Mouse (Mus musculus) embryonic facial prominence, embryonic 14.5 days (tissue): Measurements from ENCODE around the gene Wdtc1. TPM values are rescaled to one million over a fixed set of nuclear protein-coding genes. Genes with fewer than 3 reads are reported as not detected.

Experiments
- ATAC-seq: fragments of 200-750 bp; cut with Nextera tagmentation; 2 replicates; pipeline ENCODE4 v1.8.0; 2017; ENCODE audit warnings: low read depth, moderate number of reproducible peaks, moderate TSS enrichment
- DNase-seq: peaks from one replicate; pipeline ENCODE4 v3.0.0-alpha.2; 2015; ENCODE audit warnings: low spot score
- H3K27ac ChIP-seq: fragments of 300-500 bp; sonication (generic); replicated peaks from 2 replicates; pipeline ENCODE4 v1.5.1; 2014; ENCODE audit warnings: low read depth, mild to moderate bottlenecking, low read length, moderate library complexity
- H3K27me3 ChIP-seq: fragments of 300-500 bp; sonication (generic); replicated peaks from 2 replicates; pipeline ENCODE4 v1.6.1; 2014; ENCODE audit warnings: low read length; ENCODE audit not compliant: control insufficient read depth, insufficient read depth
- H3K36me3 ChIP-seq: fragments of 300-500 bp; sonication (generic); 2 replicates; pipeline ENCODE4 v1.6.1; 2014; ENCODE audit warnings: low read length, mixed read lengths; ENCODE audit not compliant: control insufficient read depth, insufficient read depth
- H3K4me1 ChIP-seq: fragments of 300-500 bp; sonication (generic); 2 replicates; pipeline ENCODE4 v1.6.1; 2014; ENCODE audit warnings: antibody characterized with exemption, low read length; ENCODE audit not compliant: control insufficient read depth, insufficient read depth
- H3K4me2 ChIP-seq: fragments of 300-500 bp; sonication (generic); 2 replicates; pipeline ENCODE4 v1.6.1; 2014; ENCODE audit warnings: low read depth, mild to moderate bottlenecking, low read length, moderate library complexity, mixed read lengths
- H3K4me3 ChIP-seq: fragments of 300-500 bp; sonication (generic); 2 replicates; pipeline ENCODE4 v1.5.1; 2014; ENCODE audit warnings: low read depth, mild to moderate bottlenecking, low read length
- H3K9ac ChIP-seq: fragments of 300-500 bp; sonication (generic); 2 replicates; pipeline ENCODE4 v1.6.1; 2014; ENCODE audit warnings: low read depth, mild to moderate bottlenecking, low read length, moderate library complexity, mixed read lengths
- H3K9me3 ChIP-seq: fragments of 300-500 bp; sonication (generic); 2 replicates; pipeline ENCODE4 v1.6.1; 2016; ENCODE audit warnings: low read length; ENCODE audit not compliant: control insufficient read depth
- WGBS: fragments of 180-500 bp; shearing (Covaris S2); extraction: QIAGEN DNeasy Blood & Tissue Kit; methylation state at CpG from one replicate; pipeline ENCODE4 v1.1.7; 2014; 5-methylcytosine and 5-hydroxymethylcytosine counted together
- polyA plus RNA-seq: library from polyadenylated mRNA; unstranded; fragments of >200 nt; fragmentation: Nextera tagmentation; extraction: Ambion mirVana; gene quantifications from 2 replicates; pipeline ENCODE4 v1.2.1, GENCODE M21; 2014

The Wdtc1 gene
- polyA plus RNA-seq = 17.4 and 17.6 TPM in 2 replicates

DNA sequence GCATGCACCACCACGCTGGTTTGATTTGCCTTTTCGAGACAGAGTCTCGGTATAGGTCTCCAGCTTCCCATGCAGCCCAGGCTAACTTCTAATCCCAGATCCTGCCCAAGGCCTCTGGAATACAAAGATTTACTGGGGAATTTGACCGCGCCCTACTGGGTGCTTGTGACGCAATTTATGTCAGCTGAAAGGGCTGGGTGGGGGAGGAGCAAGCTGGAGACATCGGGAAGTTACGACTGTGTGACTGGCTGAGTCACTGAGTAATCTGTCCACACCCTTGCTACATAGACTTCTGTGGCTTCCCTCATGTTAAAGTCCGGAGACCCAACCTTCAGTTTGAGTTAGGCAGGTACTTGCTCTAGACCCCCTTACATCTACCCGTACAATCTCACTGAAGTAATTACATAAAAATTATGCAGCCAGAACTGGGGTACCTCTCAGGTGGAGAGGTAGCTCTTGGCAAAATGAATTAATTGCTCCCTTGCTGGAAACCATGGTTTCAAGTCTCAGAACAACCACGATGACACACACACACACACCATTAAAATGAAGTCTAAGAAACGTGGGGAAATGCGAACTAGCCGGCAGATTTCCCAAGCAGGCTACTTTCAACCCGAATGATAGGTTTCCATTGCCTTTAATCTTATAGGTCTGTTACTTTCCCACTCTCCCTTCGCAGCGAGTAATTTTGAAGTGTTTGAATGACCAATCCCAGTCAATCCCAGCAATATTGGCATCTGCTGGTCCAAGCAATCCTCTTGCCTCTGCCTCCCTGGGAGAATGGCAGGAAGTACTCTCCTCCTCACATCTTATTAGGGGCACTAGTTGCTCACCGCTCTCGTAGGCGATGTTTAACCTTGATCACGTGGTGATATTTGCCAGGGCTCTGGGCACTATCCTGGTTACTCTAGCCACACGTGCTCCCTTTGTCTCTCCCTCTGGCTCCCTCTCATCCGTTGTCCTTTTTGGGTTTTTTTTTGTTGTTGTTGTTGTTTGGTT lies at the start of gene Wdtc1:
Gene Wdtc1 (minus strand): TSS at position 115 of the 999 bp plus-strand sequence.
- DNase-seq (no peak), ATAC-seq (no peak)
- H3K4me2 ChIP-seq = no peak within 1 kb of the TSS
- H3K27me3 ChIP-seq = no peaks in the 10 kb centered on the region
- no peak within 1 kb of the TSS for H3K27ac ChIP-seq
- 89% methylated on average over 23 of the region's 23 CpGs for WGBS
- H3K9ac ChIP-seq = no peak within 1 kb of the TSS
- no peak within 1 kb of the TSS for H3K4me3 ChIP-seq
- H3K9me3 ChIP-seq = no peaks in the 10 kb centered on the region
- H3K36me3 ChIP-seq = no peaks in the 10 kb centered on the region
- no peaks in the 10 kb centered on the region for H3K4me1 ChIP-seq

- peak overlapping the region; percentile 33; the same call in 1 of the 2 replicates for H3K27ac ChIP-seq
Measured at GRCm38 (mm10) chr4:133402011-133402410, 48.7 kb upstream of the Wdtc1 start.

DNA sequence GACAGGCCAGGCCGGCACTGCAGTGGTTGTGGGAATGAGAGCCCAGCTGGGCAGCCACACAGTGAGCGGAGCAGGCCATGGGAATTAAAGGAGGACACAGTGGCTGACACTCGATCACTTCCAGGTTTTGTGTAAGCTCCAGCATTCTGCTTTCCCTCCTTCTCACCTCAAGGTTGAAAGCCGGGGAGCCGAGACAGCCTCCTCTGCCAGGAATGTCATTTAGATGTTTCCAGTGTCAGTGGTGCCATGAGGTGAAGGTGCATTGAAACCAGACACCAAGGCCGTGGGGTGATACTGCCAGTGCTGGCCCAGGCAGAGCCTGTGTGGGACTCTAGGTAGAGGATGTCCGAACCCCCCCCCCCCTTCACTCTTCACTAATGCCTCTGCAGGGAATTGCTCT lies 46.8 kb upstream of the Wdtc1 start:
- Histone ChIP-seq H3K4me3 (no peak overlapping the region), H3K9me3 (no peaks in the 10 kb centered on the region), H3K4me1 (peaks cover 21% of the 10 kb centered on the region), H3K27ac (peak overlapping the region; percentile 48; the same call in 1 of the 2 replicates), H3K4me2 (no peak overlapping the region), H3K9ac (no peak overlapping the region), H3K27me3 (no peaks in the 10 kb centered on the region), H3K36me3 (no peaks in the 10 kb centered on the region)
- 29% methylated on average over 6 of the region's 7 CpGs for WGBS
- ATAC-seq = no peak
- peak; percentile 46 for DNase-seq

More at GRCm38 (mm10) chr4:133402011-133402410, 48.7 kb upstream of the Wdtc1 start:
- H3K36me3 ChIP-seq = no peaks in the 10 kb centered on the region
- H3K9ac ChIP-seq = peak overlapping the region; percentile 51; the same call in 1 of the 2 replicates
- WGBS = 42% methylated on average over 13 of the region's 13 CpGs
- no peak overlapping the region for H3K4me2 ChIP-seq
- no peak for ATAC-seq
- no peaks in the 10 kb centered on the region for H3K9me3 ChIP-seq
- no peak for DNase-seq
- no peaks in the 10 kb centered on the region for H3K27me3 ChIP-seq
- peaks cover 19% of the 10 kb centered on the region for H3K4me1 ChIP-seq
- H3K4me3 ChIP-seq = no peak overlapping the region

GRCm38 (mm10) chr4:133399509-133399908 lies 46.2 kb upstream of the Wdtc1 start:
- Histone ChIP-seq H3K9me3 (no peaks in the 10 kb centered on the region), H3K4me3 (no peak overlapping the region), H3K4me1 (peaks cover 27% of the 10 kb centered on the region), H3K4me2 (no peak overlapping the region), H3K36me3 (no peaks in the 10 kb centered on the region), H3K27ac (peak overlapping the region; percentile 48; the same call in 1 of the 2 replicates), H3K27me3 (no peaks in the 10 kb centered on the region), H3K9ac (no peak overlapping the region)
- DNase-seq (no peak), ATAC-seq (no peak; the same call in 1 of the 2 replicates)
- 60% methylated on average over 6 of the region's 6 CpGs for WGBS

GRCm38 (mm10) chr4:133398619-133399018 lies 45.3 kb upstream of the Wdtc1 start:
- ATAC-seq = no peak
- H3K4me1 ChIP-seq = peaks cover 30% of the 10 kb centered on the region
- WGBS = 86% methylated on average over 5 of the region's 5 CpGs

GRCm38 (mm10) chr4:133397961-133398360 lies 44.7 kb upstream of the Wdtc1 start:
- Histone ChIP-seq H3K27me3 (no peaks in the 10 kb centered on the region), H3K4me1 (peaks cover 30% of the 10 kb centered on the region), H3K9ac (no peak overlapping the region), H3K36me3 (no peaks in the 10 kb centered on the region), H3K27ac (no peak overlapping the region), H3K9me3 (no peaks in the 10 kb centered on the region), H3K4me2 (no peak overlapping the region), H3K4me3 (no peak overlapping the region)
- ATAC-seq = no peak
- WGBS = 85% methylated on average over 6 of the region's 8 CpGs
- no peak for DNase-seq

More at GRCm38 (mm10) chr4:133398619-133399018, 45.3 kb upstream of the Wdtc1 start:
- Histone ChIP-seq H3K9ac (no peak overlapping the region), H3K27ac (no peak overlapping the region), H3K36me3 (no peaks in the 10 kb centered on the region), H3K27me3 (no peaks in the 10 kb centered on the region), H3K4me3 (no peak overlapping the region), H3K4me2 (no peak overlapping the region), H3K9me3 (no peaks in the 10 kb centered on the region)
- DNase-seq = no peak

DNA sequence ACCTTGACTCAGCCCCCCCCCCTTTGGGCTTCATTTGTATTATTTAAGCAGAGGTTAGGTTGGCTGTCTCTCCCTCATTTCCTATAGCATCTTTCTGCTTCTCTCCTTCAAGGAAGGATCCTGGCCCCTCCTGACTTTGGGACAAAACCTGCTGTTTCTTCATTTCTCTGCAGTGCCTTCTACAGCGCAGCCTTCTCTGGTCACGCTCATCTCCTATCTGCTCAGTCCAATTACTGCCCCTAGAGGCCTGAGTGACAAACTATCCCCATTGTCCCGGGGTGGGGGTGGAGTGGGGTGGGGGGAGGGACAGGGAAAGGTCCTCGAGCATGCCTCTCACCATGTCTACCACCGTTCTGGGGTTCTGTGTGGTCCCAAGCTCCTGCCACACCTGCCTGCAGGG lies 44.0 kb upstream of the Wdtc1 start:
- Histone ChIP-seq H3K36me3 (no peaks in the 10 kb centered on the region), H3K4me1 (peaks cover 30% of the 10 kb centered on the region), H3K4me2 (no peak overlapping the region), H3K9ac (no peak overlapping the region), H3K4me3 (no peak overlapping the region), H3K9me3 (no peaks in the 10 kb centered on the region), H3K27ac (no peak overlapping the region), H3K27me3 (no peaks in the 10 kb centered on the region)
- ATAC-seq = no peak
- no peak for DNase-seq
- 45% methylated on average over 5 of the region's 5 CpGs for WGBS

GRCm38 (mm10) chr4:133396079-133396478 lies 42.8 kb upstream of the Wdtc1 start:
- H3K27me3 ChIP-seq = no peaks in the 10 kb centered on the region
- no peak overlapping the region for H3K4me3 ChIP-seq
- no peaks in the 10 kb centered on the region for H3K9me3 ChIP-seq
- no peak for DNase-seq
- no peak overlapping the region for H3K9ac ChIP-seq
- H3K36me3 ChIP-seq = no peaks in the 10 kb centered on the region
- ATAC-seq = no peak
- peaks cover 39% of the 10 kb centered on the region for H3K4me1 ChIP-seq
- 64% methylated on average over 2 of the region's 2 CpGs for WGBS
- H3K4me2 ChIP-seq = no peak overlapping the region
- H3K27ac ChIP-seq = no peak overlapping the region
